Mouse (Mus musculus): ENCODE measurements at regions not wholly inside any gene's neighbourhood (a gene's known extent, or its start where the extent isn't known, plus 50 kb on each side); places are given as distances from the start of the nearest gene placed in this dataset.

DNA sequence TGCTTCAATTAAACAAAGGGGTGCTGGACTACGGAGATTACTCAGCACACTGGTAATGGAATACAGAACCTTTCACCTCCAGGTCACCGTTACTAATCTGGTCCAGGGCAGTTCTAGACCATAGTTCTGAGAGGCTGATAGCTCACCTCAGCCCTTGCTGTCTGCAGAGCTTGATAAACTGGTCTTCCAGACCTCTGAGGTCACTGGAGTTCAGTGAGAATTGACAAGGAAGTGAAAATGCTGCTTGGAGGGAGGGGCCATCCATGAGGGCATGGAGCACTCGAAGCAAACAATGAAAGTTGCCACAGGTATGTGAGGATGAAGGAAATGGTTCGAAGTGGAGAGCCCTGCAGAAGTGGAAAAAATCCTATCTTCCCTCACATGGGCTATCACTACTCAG, 490.2 kb downstream of the Meis1 start:
- TF ChIP-seq POLR2A (IDR thresholded peaks at IDR 0.05; ENCODE audit: borderline replicate concordance, extremely low read depth, low read depth, low read length) (no peak), CTCF (IDR thresholded peaks at IDR 0.05; ENCODE audit: insufficient read depth, low read length) (no peak)

Measured in lung, adult 2 months (tissue).